ENCODE assay signal across 9 mouse cellular contexts in genomic region chr7:101317014-101317413, GRCm38 (mm10). TPM values are rescaled to one million over a fixed set of nuclear protein-coding genes. Genes with fewer than 3 reads are reported as not detected.
A peak's percentile ranks its signal among the peaks of the same experiment; 100 is the strongest.
DNase-seq lines count a peak whose midpoint lies in the region; ATAC-seq and TF ChIP-seq lines count a peak whose summit lies in the region.
"Had no signal": no experiment of that assay in that cellular context is flagged by ENCODE, and none has a peak within 500 bp of the region (broad histone marks: within the 10 kb centered on the region; RNA-seq: fewer than 3 reads in every experiment).

Stard10 (plus strand) TSS chr7:101317086.

- TF ChIP-seq POLR2A in embryonic fibroblast, embryonic 13.5 days (IDR thresholded peaks at IDR 0.05; ENCODE audit: low read depth, low read length): no peak

- no peaks in the 10 kb centered on the region for H3K4me1 ChIP-seq in embryonic fibroblast, embryonic 13.5 days (ENCODE audit: control insufficient read depth, insufficient read depth, low read length)
- peaks cover 7% of the 10 kb centered on the region for H3K4me1 ChIP-seq in hindbrain, postnatal 0 days (ENCODE audit: insufficient read depth, low read length)

- H3K9me3 ChIP-seq in hindbrain, postnatal 0 days (ENCODE audit: low read length): no peaks in the 10 kb centered on the region
- H3K9me3 ChIP-seq: midbrain, embryonic 12.5 days had no signal

- no peak within 1 kb of the TSS for H3K9ac ChIP-seq in hindbrain, postnatal 0 days (replicated peaks; ENCODE audit: low read length)
- H3K9ac ChIP-seq: midbrain, embryonic 12.5 days had no signal

- no peak within 1 kb of the TSS for H3K27ac ChIP-seq in embryonic fibroblast, embryonic 13.5 days (ENCODE audit: insufficient read depth, low read length)
- no peak within 1 kb of the TSS for H3K27ac ChIP-seq in hindbrain, postnatal 0 days
- H3K27ac ChIP-seq: midbrain, embryonic 12.5 days had no signal

- no peaks in the 10 kb centered on the region for H3K27me3 ChIP-seq in hindbrain, postnatal 0 days (ENCODE audit: insufficient read depth, low read length)

- no peak for ATAC-seq in hindbrain, postnatal 0 days
- no peak for ATAC-seq in megakaryocyte-erythroid progenitor cell, adult 5-6 weeks (replicated peaks; ENCODE audit: low FRiP score, low TSS enrichment, poor library complexity, severe bottlenecking)
- no peak for ATAC-seq in inflammation-experienced regulatory T-cells, adult 6 months

- H3K4me3 ChIP-seq in embryonic fibroblast, embryonic 13.5 days (ENCODE audit: insufficient read depth, low read length): no peak within 1 kb of the TSS
- no peak within 1 kb of the TSS for H3K4me3 ChIP-seq in hindbrain, postnatal 0 days (ENCODE audit: low read length)
- H3K4me3 ChIP-seq: midbrain, embryonic 12.5 days had no signal

- no peak for DNase-seq in gastrocnemius, adult 18-20 months (ENCODE audit: low spot score)
- DNase-seq in gastrocnemius, postnatal 4 days (ENCODE audit: low spot score in 2 of 2): no peak
- peak; percentile 77 for DNase-seq in 416B (ENCODE audit: low read depth)
- no peak for DNase-seq in hindbrain, postnatal 0 days (ENCODE audit: low spot score)
- no peak for DNase-seq in cerebellum, adult 9-10 months

- 60% methylated on average over 3 of the region's 3 CpGs for WGBS in hindbrain, postnatal 0 days

- H3K36me3 ChIP-seq in hindbrain, postnatal 0 days (ENCODE audit: insufficient read depth, low read length): no peaks in the 10 kb centered on the region
- H3K36me3 ChIP-seq: midbrain, embryonic 12.5 days had no signal

- TF ChIP-seq CTCF in embryonic fibroblast, embryonic 13.5 days (IDR thresholded peaks at IDR 0.05; ENCODE audit: borderline replicate concordance, insufficient read depth, low read length): no peak
- TF ChIP-seq CTCF in hindbrain, postnatal 0 days (IDR thresholded peaks at IDR 0.05; ENCODE audit: low read depth): no peak

- no peak within 1 kb of the TSS for H3K4me2 ChIP-seq in hindbrain, postnatal 0 days (ENCODE audit: low read depth, low read length)
- H3K4me2 ChIP-seq: midbrain, embryonic 12.5 days had no signal

RNA-seq across cellular contexts. Expression of gene Stard10, which starts in this region (rescaled TPM):
- total RNA-seq in gastrocnemius, adult 18-20 months (2021): 10 to 100 TPM; 40.4 to 41.1 TPM
- total RNA-seq in gastrocnemius, postnatal 4 days (2021): 1 to 10 TPM; 5.9 to 9.0 TPM
- 13.1 and 13.5 TPM in 2 replicates for polyA plus RNA-seq in embryonic fibroblast, embryonic 13.5 days (2011; ENCODE audit: insufficient read length, low read depth, missing spikeins)
- 39.3 and 53.4 TPM in 2 replicates for total RNA-seq in hindbrain, postnatal 0 days (2014; rRNA removed)
- 17.2 and 20.1 TPM in 2 replicates for polyA plus RNA-seq in hindbrain, postnatal 0 days (2015; fragmentation: Nextera tagmentation; extraction: Ambion mirVana)
- 257 and 310 TPM in 2 replicates for total RNA-seq in megakaryocyte-erythroid progenitor cell, adult 5-6 weeks (2014; fragmentation: Nextera tagmentation)
- 103 and 198 TPM in 2 replicates for total RNA-seq in megakaryocyte-erythroid progenitor cell, adult 5-6 weeks (2017)
- 1 to 10 TPM; 1.7 to 5.6 (median 2.0) TPM for polyA plus RNA-seq in inflammation-experienced regulatory T-cells, adult 6 months (2017; shearing (Covaris generic))
